Mouse (Mus musculus): Measurements from ENCODE around the gene Cyp4f40.
"Not testable (repeated sequence)": the region's sequence is repeated elsewhere in the genome, so short reads cannot be mapped to it uniquely, and the experiment has no call there.

The Cyp4f40 gene

DNA sequence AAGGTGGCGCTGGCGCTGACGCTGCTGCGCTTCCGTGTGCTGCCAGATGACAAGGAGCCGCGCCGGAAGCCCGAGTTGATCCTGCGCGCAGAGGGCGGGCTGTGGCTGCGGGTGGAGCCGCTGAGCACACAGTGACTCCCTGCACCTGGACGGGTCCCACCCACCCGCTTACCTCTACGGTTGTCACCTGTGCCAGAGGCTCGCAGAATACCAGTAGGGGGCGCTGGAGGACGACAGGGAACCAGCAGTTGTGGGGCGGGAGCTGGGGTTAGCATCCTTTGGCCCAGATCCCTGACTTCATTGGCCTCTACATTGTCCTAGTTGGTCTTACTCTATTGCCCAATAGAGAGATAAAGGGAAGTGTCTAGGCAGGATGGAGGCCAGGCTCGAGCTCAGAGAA is 44.1 kb downstream of the Cyp4f40 start:
- in situ Hi-C loops (cut with MboI; ENCODE audit: low sequenced_read_pairs): no loop called here

DNA sequence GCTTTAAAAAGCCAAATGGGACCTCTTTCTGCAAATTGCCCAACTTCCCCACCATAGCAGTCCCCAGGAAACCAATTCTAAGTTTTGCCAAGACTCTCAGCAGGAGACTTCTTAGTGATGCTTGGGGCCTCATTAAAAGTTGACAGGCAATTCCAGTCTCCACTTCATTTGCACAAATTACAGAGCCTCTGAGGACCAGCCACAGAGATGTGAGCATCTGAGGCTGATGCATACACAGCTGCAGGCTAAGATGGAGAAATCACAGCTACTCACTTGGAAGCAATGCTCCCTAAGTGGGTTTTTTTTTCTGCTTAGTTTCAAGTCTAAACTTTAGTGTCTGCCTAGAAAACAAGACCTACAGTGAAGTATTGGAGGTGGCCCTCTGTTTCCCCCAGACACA is 51.8 kb downstream of the Cyp4f40 start:
- in situ Hi-C loops (cut with MboI; ENCODE audit: low sequenced_read_pairs): not testable (repeated sequence)

DNA sequence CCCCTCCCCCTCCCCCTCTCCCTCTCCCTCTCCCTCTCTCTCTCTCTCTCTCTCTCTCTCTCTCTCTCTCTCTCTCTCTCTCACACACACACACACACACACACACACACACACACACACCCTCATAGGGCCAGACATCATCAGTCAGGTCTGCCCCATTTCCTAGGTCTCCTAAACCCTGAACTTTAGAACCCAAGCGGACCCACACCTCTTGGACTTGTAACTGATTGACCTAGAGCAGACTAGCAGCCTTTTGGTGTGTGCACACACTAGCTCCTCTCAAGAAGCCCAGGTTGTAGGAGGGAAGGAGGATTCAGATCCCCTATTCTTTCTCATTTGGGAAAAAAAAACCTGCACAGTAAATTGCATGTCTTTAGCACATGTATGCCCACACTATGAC is 63.5 kb downstream of the Cyp4f40 start:
- in situ Hi-C loops (cut with MboI; ENCODE audit: low sequenced_read_pairs): not testable (repeated sequence)

DNA sequence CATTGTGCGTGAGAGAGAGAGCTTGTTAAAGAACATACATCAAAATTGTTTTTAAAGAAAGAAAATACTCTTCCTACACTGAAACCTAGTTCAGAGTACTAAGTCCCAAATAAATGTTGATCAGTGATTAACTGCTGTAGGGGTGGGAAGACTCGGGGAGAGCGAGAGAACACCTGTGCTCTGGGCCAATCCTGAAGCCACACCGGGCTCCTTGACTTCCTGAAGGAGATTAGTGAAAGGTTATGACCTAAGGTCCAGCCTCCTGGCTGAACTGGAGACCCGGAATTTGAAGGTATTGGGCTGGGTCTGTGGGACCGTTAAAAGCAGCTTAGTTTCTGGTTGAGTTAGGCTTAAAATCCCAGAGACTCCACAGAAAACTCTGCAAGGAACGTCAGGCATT is 64.1 kb downstream of the Cyp4f40 start:
- in situ Hi-C loops (cut with MboI; ENCODE audit: low sequenced_read_pairs): no loop called here

DNA sequence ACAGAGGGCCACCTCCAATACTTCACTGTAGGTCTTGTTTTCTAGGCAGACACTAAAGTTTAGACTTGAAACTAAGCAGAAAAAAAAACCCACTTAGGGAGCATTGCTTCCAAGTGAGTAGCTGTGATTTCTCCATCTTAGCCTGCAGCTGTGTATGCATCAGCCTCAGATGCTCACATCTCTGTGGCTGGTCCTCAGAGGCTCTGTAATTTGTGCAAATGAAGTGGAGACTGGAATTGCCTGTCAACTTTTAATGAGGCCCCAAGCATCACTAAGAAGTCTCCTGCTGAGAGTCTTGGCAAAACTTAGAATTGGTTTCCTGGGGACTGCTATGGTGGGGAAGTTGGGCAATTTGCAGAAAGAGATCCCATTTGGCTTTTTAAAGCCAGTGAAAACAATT is 67.7 kb downstream of the Cyp4f40 start:
- in situ Hi-C loops (cut with MboI; ENCODE audit: low sequenced_read_pairs): not testable (repeated sequence)

Measured in CH12F3 (cell line).